Mouse (Mus musculus) myocyte (in vitro differentiated cells): Measurements from ENCODE around the gene Zfp523. TPM values are rescaled to one million over a fixed set of nuclear protein-coding genes. Genes with fewer than 3 reads are reported as not detected.

ENCODE experiments used
- H3K27me3 ChIP-seq: one replicate; pipeline ENCODE4 v1.6.1; 2011; ENCODE audit not compliant: control insufficient read depth, insufficient read depth, insufficient read length
- H3K36me3 ChIP-seq: one replicate; pipeline ENCODE4 v1.6.1; 2011; ENCODE audit not compliant: control insufficient read depth, insufficient read depth
- H3K4me2 ChIP-seq: one replicate; pipeline ENCODE4 v1.6.1; 2011; ENCODE audit warnings: low read depth, control low read depth
- H3K4me3 ChIP-seq: one replicate; pipeline ENCODE4 v1.5.1; 2011; ENCODE audit warnings: mild to moderate bottlenecking, control low read depth, moderate library complexity
- H3K79me2 ChIP-seq: one replicate; pipeline ENCODE4 v1.6.1; 2011; ENCODE audit not compliant: control insufficient read depth, insufficient read depth
- H3ac ChIP-seq: one replicate; pipeline ENCODE4 v1.6.1; 2011; ENCODE audit not compliant: control insufficient read depth, insufficient read length
- CEBPB ChIP-seq: IDR thresholded peaks from 2 replicates; pipeline ENCODE4 v1.6.1; 2011; ENCODE audit warnings: mild to moderate bottlenecking, moderate library complexity; ENCODE audit not compliant: poor library complexity, insufficient read depth, severe bottlenecking
- E2F4 ChIP-seq: IDR thresholded peaks from one replicate; pipeline ENCODE4 v1.6.1; 2011; ENCODE audit warnings: mild to moderate bottlenecking, control low read depth, moderate library complexity; ENCODE audit not compliant: insufficient read depth
- MAX ChIP-seq: IDR thresholded peaks from one replicate; pipeline ENCODE4 v1.6.1; 2011; ENCODE audit warnings: low read depth, mild to moderate bottlenecking, control low read depth
- MYOD1 ChIP-seq, 3 experiments: IDR thresholded peaks; one replicate each; pipeline ENCODE4 v1.6.1; 2011; ENCODE audit warnings: control low read depth in 2 of 3, low read depth in 2 of 3, mild to moderate bottlenecking in 2 of 3, moderate library complexity in 1 of 3; ENCODE audit not compliant: insufficient read length in 2 of 3, control insufficient read depth in 1 of 3
- MYOG ChIP-seq, 3 experiments: IDR thresholded peaks; one replicate each; pipeline ENCODE4 v1.6.1; 2011; ENCODE audit warnings: control low read depth in 2 of 3, low read depth in 2 of 3, mild to moderate bottlenecking in 2 of 3; ENCODE audit not compliant: insufficient read length in 2 of 3, control insufficient read depth in 1 of 3, insufficient read depth in 1 of 3
- POLR2A ChIP-seq: IDR thresholded peaks from one replicate; pipeline ENCODE4 v1.6.1; 2011; ENCODE audit warnings: low read depth, mild to moderate bottlenecking, control low read depth, moderate library complexity; ENCODE audit not compliant: insufficient read length
- POLR2AphosphoS2 ChIP-seq: IDR thresholded peaks from one replicate; pipeline ENCODE4 v1.6.1; 2011; ENCODE audit warnings: low read depth, control low read depth; ENCODE audit not compliant: insufficient read length
- REST ChIP-seq: IDR thresholded peaks from one replicate; pipeline ENCODE4 v1.6.1; 2011; ENCODE audit warnings: mild to moderate bottlenecking, control low read depth, moderate library complexity; ENCODE audit not compliant: insufficient read depth, insufficient read length
- SRF ChIP-seq: IDR thresholded peaks from one replicate; pipeline ENCODE4 v1.6.1; 2011; ENCODE audit warnings: low read depth; ENCODE audit not compliant: control insufficient read depth, insufficient read length
- TCF12 ChIP-seq: IDR thresholded peaks from one replicate; pipeline ENCODE4 v1.6.1; 2011; ENCODE audit warnings: mild to moderate bottlenecking, control low read depth; ENCODE audit not compliant: poor library complexity, insufficient read depth, severe bottlenecking
- TCF3 ChIP-seq: IDR thresholded peaks from one replicate; pipeline ENCODE4 v1.6.1; 2011; ENCODE audit warnings: low read depth, control low read depth; ENCODE audit not compliant: insufficient read length
- USF1 ChIP-seq: IDR thresholded peaks from one replicate; pipeline ENCODE4 v1.6.1; 2011; ENCODE audit warnings: low read depth, mild to moderate bottlenecking, control low read depth, moderate library complexity
- polyA plus RNA-seq: library from polyadenylated mRNA; unstranded; fragments of >200 nt; fragmentation: generic; extraction: Trizol; gene quantifications from one replicate; pipeline ENCODE4 v1.2.1, GENCODE M21; 2012; ENCODE audit warnings: missing spikeins

Gene Zfp523
- polyA plus RNA-seq, 1 experiment = 32.8 TPM

DNA sequence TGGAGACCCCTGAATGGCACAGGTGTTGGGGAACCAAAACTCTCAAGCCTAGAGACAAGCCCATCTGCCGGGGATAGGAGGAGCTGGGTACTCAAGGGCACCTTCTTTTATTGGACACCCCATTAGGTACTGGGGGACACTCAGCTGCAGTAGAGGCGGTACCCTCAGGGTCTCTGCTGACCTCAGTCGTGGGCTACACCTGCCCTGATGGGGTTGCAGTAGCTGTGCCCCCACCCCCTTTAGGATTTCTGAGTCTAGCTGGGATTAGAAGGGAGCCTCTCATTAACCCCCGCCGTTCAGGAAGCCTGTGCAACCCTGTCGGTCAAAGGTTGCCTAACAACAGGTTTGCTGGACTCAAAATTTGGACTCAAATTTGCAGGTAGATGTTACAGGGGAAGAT, 32.7 kb upstream of the Zfp523 start:
- H3K36me3 ChIP-seq = no peaks in the 10 kb centered on the region
- H3K4me2 ChIP-seq = no peak overlapping the region
- TF ChIP-seq USF1 = no peak
- TF ChIP-seq MYOG (IDR thresholded peaks at IDR 0.05; ENCODE audit: control insufficient read depth in 1 of 3, insufficient read depth in 1 of 3, insufficient read length in 2 of 3, low read depth in 2 of 3) = no peak
- TF ChIP-seq POLR2A = no peak
- TF ChIP-seq MAX = no peak
- TF ChIP-seq E2F4 = no peak
- TF ChIP-seq CEBPB = no peak
- no peak for TF ChIP-seq POLR2AphosphoS2
- TF ChIP-seq TCF3 = no peak
- no peak for TF ChIP-seq SRF
- TF ChIP-seq TCF12 = no peak
- no peak for TF ChIP-seq REST
- TF ChIP-seq MYOD1 (IDR thresholded peaks at IDR 0.05; ENCODE audit: control insufficient read depth in 1 of 3, insufficient read length in 2 of 3, low read depth in 2 of 3) = no peak
- H3K79me2 ChIP-seq = no peaks in the 10 kb centered on the region
- no peak overlapping the region for H3ac ChIP-seq
- peaks cover 94% of the 10 kb centered on the region for H3K27me3 ChIP-seq
- no peak overlapping the region for H3K4me3 ChIP-seq

DNA sequence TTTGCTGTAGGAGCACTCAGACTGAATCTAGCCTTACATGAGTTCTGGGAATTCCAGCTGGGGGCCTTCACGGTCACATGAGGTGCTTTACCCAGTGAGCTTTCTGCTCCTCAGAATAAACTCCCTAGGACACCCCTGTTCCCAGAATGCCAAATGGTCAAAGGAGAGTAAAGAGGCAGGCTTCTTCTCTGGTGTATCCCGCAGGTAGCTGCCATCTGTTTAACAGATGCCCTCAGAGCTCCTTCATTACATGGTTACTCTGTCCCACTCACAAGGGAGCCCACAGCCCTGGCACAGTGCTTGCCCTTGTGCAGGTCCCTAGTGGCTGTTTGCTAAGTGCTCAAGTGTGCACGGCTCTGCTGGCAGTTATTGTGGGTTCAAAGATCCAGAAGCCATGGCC, 28.6 kb upstream of the Zfp523 start:
- H3K4me2 ChIP-seq = no peak overlapping the region
- no peaks in the 10 kb centered on the region for H3K36me3 ChIP-seq
- H3K4me3 ChIP-seq = no peak overlapping the region
- H3K27me3 ChIP-seq = peaks cover 89% of the 10 kb centered on the region
- H3ac ChIP-seq = no peak overlapping the region
- TF ChIP-seq USF1 = no peak
- no peak for TF ChIP-seq POLR2AphosphoS2
- TF ChIP-seq TCF3 = no peak
- no peak for TF ChIP-seq MYOG (IDR thresholded peaks at IDR 0.05; ENCODE audit: control insufficient read depth in 1 of 3, insufficient read depth in 1 of 3, insufficient read length in 2 of 3, low read depth in 2 of 3)
- no peak for TF ChIP-seq POLR2A
- no peak for TF ChIP-seq MYOD1 (IDR thresholded peaks at IDR 0.05; ENCODE audit: control insufficient read depth in 1 of 3, insufficient read length in 2 of 3, low read depth in 2 of 3)
- TF ChIP-seq CEBPB = no peak
- no peak for TF ChIP-seq TCF12
- TF ChIP-seq SRF = no peak
- TF ChIP-seq E2F4 = no peak
- TF ChIP-seq REST = no peak
- no peak for TF ChIP-seq MAX
- H3K79me2 ChIP-seq = no peaks in the 10 kb centered on the region

DNA sequence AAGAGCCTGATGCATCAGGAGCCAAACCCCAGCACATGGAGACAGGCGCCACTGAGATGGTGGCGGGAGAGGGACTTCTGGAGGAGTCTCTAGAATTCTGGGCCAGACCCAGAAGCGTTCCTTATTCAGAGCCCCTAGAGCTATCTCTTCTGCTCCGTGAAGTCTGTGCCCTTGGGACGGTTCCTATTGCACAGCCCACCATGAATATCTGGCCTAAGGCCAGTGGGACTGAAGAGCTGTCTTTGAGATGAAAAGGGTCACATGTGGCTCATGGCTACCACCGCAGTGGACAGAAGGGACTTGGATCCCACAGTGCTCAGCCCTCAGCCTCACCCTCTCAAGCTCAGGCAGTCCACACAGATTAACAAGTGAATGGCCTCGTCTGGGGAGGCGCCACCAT, 27.2 kb upstream of the Zfp523 start:
- Histone ChIP-seq H3K4me2 (no peak overlapping the region), H3K79me2 (no peaks in the 10 kb centered on the region), H3ac (no peak overlapping the region), H3K4me3 (no peak overlapping the region), H3K36me3 (no peaks in the 10 kb centered on the region), H3K27me3 (peaks cover 75% of the 10 kb centered on the region)
- TF ChIP-seq SRF (no peak), MAX (no peak), REST (no peak)

DNA sequence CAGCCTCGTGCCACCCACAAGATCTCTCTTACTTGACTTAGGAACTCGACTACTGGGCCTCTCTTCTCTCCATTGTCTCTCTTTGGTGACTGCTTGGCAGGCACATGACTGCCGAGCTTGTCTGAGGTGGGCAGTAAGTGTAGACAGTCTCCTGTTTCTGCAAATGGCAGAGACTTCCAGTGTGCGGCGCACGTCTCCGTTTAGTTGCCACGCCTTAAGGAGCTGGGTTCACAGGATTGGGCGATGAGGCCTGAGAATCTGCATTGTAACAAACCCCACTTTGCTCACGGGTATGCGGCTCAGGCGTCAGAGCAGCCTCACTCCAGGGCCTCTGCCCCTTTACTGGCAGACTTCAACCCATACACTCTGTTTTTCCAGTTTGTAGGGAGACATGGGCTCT, 26.5 kb upstream of the Zfp523 start:
- Histone ChIP-seq H3K4me2 (no peak overlapping the region), H3K36me3 (no peaks in the 10 kb centered on the region), H3K27me3 (peaks cover 73% of the 10 kb centered on the region), H3K4me3 (no peak overlapping the region), H3K79me2 (no peaks in the 10 kb centered on the region), H3ac (no peak overlapping the region)
- no peak for TF ChIP-seq POLR2A
- TF ChIP-seq MYOG (IDR thresholded peaks at IDR 0.05; ENCODE audit: control insufficient read depth in 1 of 3, insufficient read depth in 1 of 3, insufficient read length in 2 of 3, low read depth in 2 of 3) = no peak
- TF ChIP-seq TCF3 = no peak
- TF ChIP-seq MYOD1 (IDR thresholded peaks at IDR 0.05; ENCODE audit: control insufficient read depth in 1 of 3, insufficient read length in 2 of 3, low read depth in 2 of 3) = no peak
- no peak for TF ChIP-seq CEBPB
- no peak for TF ChIP-seq TCF12
- no peak for TF ChIP-seq REST
- no peak for TF ChIP-seq POLR2AphosphoS2
- TF ChIP-seq E2F4 = no peak
- TF ChIP-seq MAX = no peak
- no peak for TF ChIP-seq USF1
- no peak for TF ChIP-seq SRF

DNA sequence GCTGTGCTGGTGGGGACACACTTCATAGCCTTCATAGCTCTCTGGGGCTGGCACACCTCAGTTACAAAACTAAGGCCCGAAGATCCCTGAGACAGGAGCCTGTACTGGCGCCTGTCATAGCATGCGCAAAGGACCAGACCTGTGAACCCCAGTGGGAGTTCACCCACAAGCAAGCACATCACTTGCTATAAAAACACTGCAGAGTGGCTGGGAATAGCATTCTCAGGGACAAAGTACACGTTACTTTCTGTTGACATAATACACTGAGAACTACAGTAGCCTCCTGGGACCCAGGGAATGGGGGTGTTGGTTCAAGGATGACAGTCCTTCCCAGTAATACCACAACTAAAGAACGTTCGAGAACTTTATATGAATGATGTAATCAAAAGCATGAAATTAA, 23.8 kb upstream of the Zfp523 start:
- no peak overlapping the region for H3K4me2 ChIP-seq
- no peak overlapping the region for H3K4me3 ChIP-seq
- H3ac ChIP-seq = no peak overlapping the region
- TF ChIP-seq E2F4 (no peak), POLR2AphosphoS2 (no peak), CEBPB (no peak), MYOD1 (IDR thresholded peaks at IDR 0.05; ENCODE audit: control insufficient read depth in 1 of 3, insufficient read length in 2 of 3, low read depth in 2 of 3) (no peak), REST (no peak), MYOG (IDR thresholded peaks at IDR 0.05; ENCODE audit: control insufficient read depth in 1 of 3, insufficient read depth in 1 of 3, insufficient read length in 2 of 3, low read depth in 2 of 3) (no peak), USF1 (no peak), MAX (no peak), TCF12 (no peak), TCF3 (no peak), POLR2A (no peak), SRF (no peak)
- H3K36me3 ChIP-seq = no peaks in the 10 kb centered on the region
- peaks cover 71% of the 10 kb centered on the region for H3K27me3 ChIP-seq
- H3K79me2 ChIP-seq = no peaks in the 10 kb centered on the region
